Mouse (Mus musculus) heart, embryonic 10.5 days (tissue): Measurements from ENCODE around the gene Ipo13. TPM values are rescaled to one million over a fixed set of nuclear protein-coding genes. Genes with fewer than 3 reads are reported as not detected.

Experiments
- DNase-seq: peaks from one replicate; pipeline ENCODE4 v3.0.0-alpha.2; 2017; ENCODE audit warnings: low spot score
- H3K27ac ChIP-seq: fragments of 300-500 bp; sonication (generic); 2 replicates; pipeline ENCODE4 v1.5.1; 2016; ENCODE audit warnings: mild to moderate bottlenecking
- H3K27me3 ChIP-seq: fragments of 300-500 bp; sonication (generic); 2 replicates; pipeline ENCODE4 v1.6.1; 2016; ENCODE audit warnings: mild to moderate bottlenecking; ENCODE audit not compliant: poor library complexity, insufficient read depth, severe bottlenecking
- H3K36me3 ChIP-seq: fragments of 300-500 bp; sonication (generic); 2 replicates; pipeline ENCODE4 v1.6.1; 2016; ENCODE audit warnings: mild to moderate bottlenecking, moderate library complexity
- H3K4me1 ChIP-seq: fragments of 300-500 bp; sonication (generic); 2 replicates; pipeline ENCODE4 v1.6.1; 2016; ENCODE audit warnings: mild to moderate bottlenecking
- H3K4me3 ChIP-seq: fragments of 300-500 bp; sonication (generic); 2 replicates; pipeline ENCODE4 v1.5.1; 2016; ENCODE audit warnings: mild to moderate bottlenecking, moderate library complexity
- H3K9me3 ChIP-seq: fragments of 300-500 bp; sonication (generic); 2 replicates; pipeline ENCODE4 v1.6.1; 2016; ENCODE audit warnings: mild to moderate bottlenecking, moderate library complexity
- WGBS: fragments of 180-500 bp; shearing (Covaris S2); methylation state at CpG from one replicate; pipeline ENCODE4 v1.1.7; 2016; 5-methylcytosine and 5-hydroxymethylcytosine counted together
- polyA plus RNA-seq: library from polyadenylated mRNA; unstranded; fragments of >200 nt; fragmentation: Nextera tagmentation; extraction: Ambion mirVana; gene quantifications from 2 replicates; pipeline ENCODE4 v1.2.1, GENCODE M21; 2016

Gene Ipo13
- polyA plus RNA-seq, 1 experiment from 2014 or later, result 45.9 TPM

GRCm38 (mm10) chr4:117849506-117849905 lies 65.3 kb downstream of the Ipo13 start:
- Histone ChIP-seq H3K9me3 (no peaks in the 10 kb centered on the region), H3K4me3 (no peak overlapping the region), H3K36me3 (peaks cover 7% of the 10 kb centered on the region; the same call in 1 of the 2 replicates), H3K27me3 (peaks cover 28% of the 10 kb centered on the region; the same call in 1 of the 2 replicates), H3K4me1 (peaks cover 24% of the 10 kb centered on the region), H3K27ac (no peak overlapping the region; the same call in 1 of the 2 replicates)
- 72% methylated on average over 5 of the region's 5 CpGs for WGBS
- no peak for DNase-seq

DNA sequence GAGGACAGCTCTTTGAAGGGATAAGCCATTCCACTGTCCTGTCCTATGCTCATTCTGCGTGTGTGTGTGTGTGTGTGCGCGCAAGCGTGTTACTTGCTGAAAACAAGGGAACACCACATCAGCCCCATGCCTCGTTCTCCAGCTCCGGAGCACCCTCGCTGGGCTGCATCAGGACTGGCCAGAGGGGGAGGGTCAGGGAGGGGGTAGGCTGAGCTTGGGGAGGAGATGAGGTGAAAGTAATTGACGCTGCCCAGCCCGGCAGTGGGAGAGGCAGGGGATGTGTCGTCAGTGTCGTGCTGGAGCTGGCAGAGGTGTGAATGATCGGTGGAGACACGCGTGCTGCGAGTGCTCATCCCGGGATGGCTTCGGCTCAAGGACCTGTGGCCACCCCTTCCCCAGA lies 65.7 kb downstream of the Ipo13 start:
- Histone ChIP-seq H3K27me3 (peaks cover 28% of the 10 kb centered on the region; the same call in 1 of the 2 replicates), H3K27ac (no peak overlapping the region), H3K9me3 (no peaks in the 10 kb centered on the region), H3K36me3 (peaks cover 7% of the 10 kb centered on the region; the same call in 1 of the 2 replicates), H3K4me1 (peaks cover 20% of the 10 kb centered on the region), H3K4me3 (no peak overlapping the region)
- 51% methylated on average over 17 of the region's 17 CpGs for WGBS
- DNase-seq, result no peak

- WGBS, result 68% methylated on average over 2 of the region's 2 CpGs
- peaks cover 34% of the 10 kb centered on the region; the same call in 1 of the 2 replicates for H3K27me3 ChIP-seq
- no peaks in the 10 kb centered on the region for H3K9me3 ChIP-seq
- peaks cover 20% of the 10 kb centered on the region for H3K4me1 ChIP-seq
- DNase-seq, result no peak
- no peak overlapping the region for H3K4me3 ChIP-seq
- H3K27ac ChIP-seq, result no peak overlapping the region
- H3K36me3 ChIP-seq, result peaks cover 7% of the 10 kb centered on the region; the same call in 1 of the 2 replicates
Measured at GRCm38 (mm10) chr4:117847011-117847410, 67.8 kb downstream of the Ipo13 start.

DNA sequence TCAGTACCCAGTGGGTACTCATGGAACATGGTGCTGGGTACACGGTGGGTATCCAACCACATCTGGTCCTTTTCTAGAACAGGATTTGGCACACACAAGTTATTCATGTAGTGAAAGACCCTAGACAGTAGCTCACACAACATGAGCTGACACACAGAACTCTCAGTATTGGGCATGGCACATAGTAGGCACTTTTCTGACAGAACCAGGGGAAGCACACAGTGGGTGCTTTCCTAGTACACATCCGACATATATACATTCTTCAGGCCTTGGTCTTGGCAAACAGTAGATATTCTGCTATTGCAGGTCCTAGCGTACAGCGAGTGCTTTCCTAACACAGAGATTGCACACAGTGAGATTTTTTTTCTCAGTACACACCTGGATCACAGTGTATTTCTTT lies 68.5 kb downstream of the Ipo13 start:
- H3K9me3 ChIP-seq, result no peaks in the 10 kb centered on the region
- H3K4me1 ChIP-seq, result peaks cover 20% of the 10 kb centered on the region

DNA sequence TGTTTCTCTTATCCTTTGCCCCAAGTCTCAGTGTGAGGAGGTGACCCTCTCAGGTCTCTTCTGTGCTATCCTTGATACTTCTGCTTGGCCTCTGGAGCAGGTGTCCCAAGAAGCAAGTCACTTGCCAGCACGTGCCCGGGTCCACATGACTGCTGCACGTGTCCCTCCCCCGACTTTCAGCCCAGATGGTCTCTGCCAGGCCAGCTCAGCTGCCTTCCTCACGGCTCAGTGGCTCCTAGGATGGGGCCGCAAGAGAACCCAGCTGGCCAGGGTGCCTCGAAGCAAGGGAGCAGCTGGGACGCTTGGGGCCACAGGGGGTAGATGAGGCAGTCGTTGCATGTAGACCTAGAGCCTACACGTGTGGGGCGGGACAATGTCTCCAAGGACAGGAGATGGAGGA lies 69.5 kb downstream of the Ipo13 start:
- Histone ChIP-seq H3K9me3 (no peaks in the 10 kb centered on the region), H3K36me3 (peaks cover 7% of the 10 kb centered on the region; the same call in 1 of the 2 replicates), H3K4me3 (no peak overlapping the region), H3K27me3 (peaks cover 31% of the 10 kb centered on the region; the same call in 1 of the 2 replicates), H3K4me1 (peaks cover 20% of the 10 kb centered on the region), H3K27ac (no peak overlapping the region)
- 84% methylated on average over 11 of the region's 11 CpGs for WGBS
- no peak for DNase-seq

More for the DNA sequence above, 68.5 kb downstream of the Ipo13 start:
- WGBS, result 96% methylated on average over 4 of the region's 4 CpGs
- Histone ChIP-seq H3K4me3 (no peak overlapping the region), H3K27ac (no peak overlapping the region), H3K36me3 (peaks cover 7% of the 10 kb centered on the region; the same call in 1 of the 2 replicates), H3K27me3 (peaks cover 34% of the 10 kb centered on the region; the same call in 1 of the 2 replicates)
- DNase-seq, result no peak

Other genes starting within 250 kb of the Ipo13 start
- gene Dmap1, start 232.7 kb downstream of the Ipo13 start, polyA plus RNA-seq, result 54.6 and 63.6 TPM in 2 replicates
- gene Gm12845, start 190.6 kb downstream of the Ipo13 start, polyA plus RNA-seq, result not detected in 2 replicates
- gene Klf17, start 149.4 kb downstream of the Ipo13 start, polyA plus RNA-seq, result 0.05 TPM in 1 of 2 replicates, not detected in the other
- gene Slc6a9, start 80.5 kb downstream of the Ipo13 start, polyA plus RNA-seq, result 12.5 and 12.8 TPM in 2 replicates
- gene Ccdc24, start 42.4 kb downstream of the Ipo13 start, polyA plus RNA-seq, result 0.79 and 1.0 TPM in 2 replicates
- 14.2 and 17.7 TPM in 2 replicates for gene B4galt2, start 31.5 kb downstream of the Ipo13 start, polyA plus RNA-seq
- gene Atp6v0b, start 27.7 kb downstream of the Ipo13 start, polyA plus RNA-seq, result 208 and 209 TPM in 2 replicates
- 17.5 and 19.6 TPM in 2 replicates for gene Dph2, start 23.0 kb downstream of the Ipo13 start, polyA plus RNA-seq
- gene Artn, start 14.8 kb upstream of the Ipo13 start, polyA plus RNA-seq, result 0.85 and 1.3 TPM in 2 replicates
- 6.6 and 7.2 TPM in 2 replicates for gene St3gal3, start 219.9 kb upstream of the Ipo13 start, polyA plus RNA-seq